Mouse (Mus musculus): ENCODE measurements at regions not wholly inside any gene's neighbourhood (a gene's known extent, or its start where the extent isn't known, plus 50 kb on each side); places are given as distances from the start of the nearest gene placed in this dataset.

DNA sequence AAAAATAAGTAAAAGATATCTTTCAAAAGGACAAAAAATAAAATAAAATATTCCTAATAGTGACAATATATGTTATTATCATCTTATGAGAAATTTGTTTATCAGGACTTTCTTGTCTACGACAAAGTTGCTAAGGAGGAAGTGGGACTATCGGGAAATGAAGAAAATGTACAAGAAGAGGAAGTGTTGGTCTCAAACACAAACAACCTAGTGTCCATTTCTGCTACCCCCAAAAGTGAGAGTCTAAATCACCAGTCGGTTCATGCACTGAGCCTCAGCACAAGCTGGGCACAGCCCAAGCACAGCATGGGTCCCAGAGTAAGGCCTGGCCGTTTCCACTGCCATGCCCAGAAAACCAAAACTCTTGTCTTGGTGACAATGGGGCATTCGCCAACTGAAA, 51.1 kb upstream of the Car8 start:
- ATAC-seq (replicated peaks in 1 of 2; ENCODE audit: insufficient read depth in 1 of 2, low FRiP score in 2 of 2, low TSS enrichment in 1 of 2, low read depth in 1 of 2, poor library complexity in 2 of 2, severe bottlenecking in 2 of 2) = no peak

Data from hematopoietic stem cell, adult 5-6 weeks (primary cell).